Mouse (Mus musculus) 3T3-L1 (cell line): ENCODE measurements around the gene Cldn20.
A peak's percentile ranks its signal among the peaks of the same experiment; 100 is the strongest.

ENCODE experiments used
- DNase-seq: peaks from one replicate; pipeline ENCODE4 v3.0.0-alpha.2; 2015; ENCODE audit warnings: low read depth, low spot score

The Cldn20 gene

DNA sequence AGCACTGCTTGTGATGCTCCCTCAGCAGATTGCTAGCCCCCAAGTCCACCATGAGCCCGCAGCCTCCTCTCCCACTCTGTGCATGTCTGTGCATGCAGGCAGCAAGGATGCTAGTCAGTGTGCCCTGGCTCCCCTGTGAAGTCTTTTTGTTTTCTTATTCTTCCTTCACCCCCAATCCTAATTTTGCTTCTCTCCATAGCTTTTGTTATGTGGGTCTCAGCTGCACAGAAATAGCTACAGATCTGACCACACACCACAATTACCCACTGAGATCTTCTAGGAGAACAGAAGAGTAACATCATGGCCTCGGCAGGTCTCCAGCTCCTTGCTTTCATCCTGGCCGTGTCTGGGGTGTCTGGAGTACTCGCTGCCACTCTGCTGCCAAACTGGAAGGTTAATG is at the start of gene Cldn20:
Gene Cldn20, plus strand, starts transcription at position 301 of the 400 bp plus-strand sequence.
- no peak for DNase-seq

DNA sequence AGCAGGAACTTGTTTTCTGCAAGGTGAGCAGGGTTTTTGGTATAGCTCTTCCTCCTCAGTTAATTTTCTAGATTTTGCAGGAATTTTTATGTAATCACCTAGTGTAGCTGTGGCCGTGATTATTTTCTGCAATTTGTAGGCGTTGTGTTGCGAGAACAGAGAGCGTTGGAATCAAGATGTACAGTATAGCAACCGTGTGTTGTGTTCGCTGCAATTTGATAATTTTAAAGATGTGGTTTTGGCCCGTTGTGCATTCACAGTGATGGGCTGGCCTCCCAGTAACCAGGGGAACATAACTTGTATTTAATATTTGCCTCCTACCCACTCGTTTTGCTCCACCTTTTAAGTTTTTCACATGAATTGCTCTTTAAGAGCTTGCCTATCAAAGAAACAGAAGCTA is 49.3 kb upstream of the Cldn20 start:
- DNase-seq: no peak

GRCm38 (mm10) chr17:3485851-3486250 is 46.5 kb upstream of the Cldn20 start:
- DNase-seq: no peak

DNA sequence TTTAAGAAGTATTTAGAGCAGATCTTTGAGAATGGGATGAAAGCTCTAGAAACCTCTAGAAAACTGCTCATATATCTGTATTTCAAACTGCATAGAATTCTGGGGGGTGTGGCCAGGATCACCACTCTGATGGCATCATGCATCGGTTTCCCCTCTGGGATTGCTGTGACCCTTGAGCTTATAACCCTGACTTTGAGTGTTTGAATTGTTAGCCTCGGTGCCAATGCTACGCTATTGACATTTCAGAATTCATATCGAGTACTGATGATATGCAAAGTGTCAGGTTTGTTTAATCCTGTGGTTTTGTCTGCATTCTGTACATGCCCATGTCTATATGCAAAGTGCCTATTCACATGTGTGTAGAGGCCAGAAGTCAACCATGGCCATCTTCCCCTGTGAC is 45.1 kb upstream of the Cldn20 start:
- no peak for DNase-seq

DNA sequence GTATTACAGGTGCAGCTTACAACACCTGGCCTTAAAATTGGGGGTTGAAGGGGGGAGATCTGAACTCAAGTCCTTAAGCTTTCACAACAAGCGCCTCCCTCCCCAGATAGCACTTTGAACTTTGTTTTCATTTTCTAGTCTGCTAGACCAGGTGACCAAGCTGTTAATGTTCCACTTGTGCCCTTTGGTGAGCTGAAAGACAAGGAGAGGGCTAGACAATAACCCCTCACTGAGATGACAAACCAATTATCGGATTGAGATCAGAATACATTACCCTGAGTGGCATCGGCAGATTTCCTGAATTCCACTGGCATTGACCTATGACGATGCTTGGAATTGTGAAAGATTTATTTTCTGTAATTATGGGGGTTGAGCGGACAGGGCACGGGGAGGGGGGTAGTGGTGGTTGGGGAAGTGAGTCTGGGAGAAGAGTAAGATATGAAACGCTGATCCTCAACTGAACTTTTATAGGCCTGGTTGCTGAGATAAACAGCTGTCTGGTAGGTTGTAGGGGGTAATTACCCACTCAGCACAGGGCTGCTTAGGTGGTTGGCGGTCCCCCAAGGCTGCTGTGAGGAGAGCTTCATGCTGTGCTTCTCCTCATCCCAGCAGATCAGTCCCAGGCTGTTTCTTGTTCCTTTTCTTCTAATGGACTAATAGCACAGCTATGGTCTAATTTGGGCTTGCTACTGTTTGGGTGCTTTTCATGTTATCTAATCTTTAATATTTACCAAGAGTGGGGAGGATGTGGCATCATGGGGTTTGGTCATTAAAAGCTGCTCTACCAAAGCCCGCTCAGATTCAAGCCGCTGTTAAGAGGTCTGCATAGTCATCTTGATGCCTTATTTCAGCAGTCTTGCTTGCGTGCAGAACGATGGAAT is 44.4 kb upstream of the Cldn20 start:
- DNase-seq: no peak

GRCm38 (mm10) chr17:3490216-3490895 is 42.0 kb upstream of the Cldn20 start:
- peak; percentile 46 for DNase-seq

DNA sequence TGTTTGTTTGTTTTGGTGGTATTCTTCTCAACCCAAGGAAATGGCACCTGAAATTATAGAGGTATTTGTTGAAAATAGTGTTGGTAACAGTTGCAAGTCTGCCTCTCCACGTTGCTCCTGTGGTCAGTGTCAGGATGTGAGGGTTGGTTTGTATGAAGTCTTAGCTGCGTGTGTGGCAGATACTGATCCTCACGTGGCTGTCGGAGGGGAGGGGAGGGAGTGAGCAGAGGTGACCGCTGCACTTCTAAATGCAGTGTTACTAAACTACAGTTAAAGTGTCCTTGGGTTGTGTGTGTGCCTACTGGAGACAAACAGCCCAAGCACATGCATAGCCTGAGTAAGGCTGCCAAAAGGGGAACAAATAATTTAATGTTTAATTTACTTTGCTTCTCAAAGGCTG is 41.3 kb upstream of the Cldn20 start:
- no peak for DNase-seq

- DNase-seq: no peak
These were observed 40.7 kb upstream of the Cldn20 start for GRCm38 (mm10) chr17:3491667-3492066.

GRCm38 (mm10) chr17:3495576-3495975 is 36.8 kb upstream of the Cldn20 start:
- no peak for DNase-seq

DNA sequence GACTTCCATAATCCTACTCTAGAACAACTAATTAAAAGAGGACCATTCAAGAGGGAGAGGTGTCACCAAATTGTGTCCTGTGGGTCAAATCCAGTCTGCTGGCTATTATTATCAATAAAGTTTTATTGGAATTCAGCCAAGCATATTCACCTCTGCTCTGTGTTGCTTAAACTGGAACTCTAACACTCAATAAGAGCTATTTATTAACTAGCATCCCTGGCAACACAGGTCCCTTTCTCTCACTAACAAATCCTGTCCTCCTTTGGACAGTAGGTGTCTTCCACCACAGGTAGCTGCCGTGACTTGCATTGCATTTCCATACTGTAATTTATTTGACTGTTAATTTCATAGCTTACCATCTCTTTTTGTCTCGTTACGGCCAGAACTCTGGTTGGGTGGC is 36.3 kb upstream of the Cldn20 start:
- no peak for DNase-seq

- peak; percentile 65 for DNase-seq
These were observed 34.3 kb upstream of the Cldn20 start for GRCm38 (mm10) chr17:3498086-3498485.

- DNase-seq: no peak
These were observed 33.8 kb upstream of the Cldn20 start for GRCm38 (mm10) chr17:3498580-3498979.

DNA sequence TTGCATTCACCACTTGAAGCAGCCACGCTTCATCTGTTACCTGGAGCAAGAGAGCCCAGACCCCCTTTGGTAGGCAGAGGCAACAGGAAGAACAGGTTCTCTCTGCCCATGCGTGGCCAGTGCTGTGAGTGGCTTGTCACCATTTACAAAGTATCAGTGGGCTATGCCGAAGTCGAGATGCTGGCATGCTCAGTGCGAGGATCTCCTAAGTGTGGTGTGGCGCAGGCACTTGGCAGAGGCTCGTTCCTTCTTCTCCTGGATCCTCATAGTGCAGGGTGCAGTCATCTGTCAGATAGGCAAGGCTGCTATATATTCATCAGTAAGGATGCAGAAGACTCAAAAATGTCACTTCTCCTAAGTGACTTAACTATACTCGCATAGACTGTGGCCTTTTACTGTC is 32.9 kb upstream of the Cldn20 start:
- no peak for DNase-seq

DNA sequence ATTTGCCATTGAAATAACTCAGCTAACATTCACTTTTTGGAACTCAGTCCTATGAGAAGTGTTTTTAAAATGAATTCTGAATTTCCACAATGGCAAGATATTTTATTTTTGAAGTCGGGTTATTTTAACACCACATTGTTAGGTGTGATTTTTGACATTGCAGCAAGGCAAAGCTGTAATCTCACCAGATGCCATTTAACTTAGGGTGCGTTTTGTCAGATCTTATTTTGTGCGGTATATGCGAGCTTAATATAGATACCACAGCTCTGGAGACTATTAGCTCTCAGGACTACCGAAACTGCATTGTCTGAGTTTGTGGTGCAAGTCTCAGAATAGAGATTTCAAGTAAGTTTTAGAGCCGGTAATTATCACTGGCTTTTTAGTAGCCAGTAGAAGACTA is 32.3 kb upstream of the Cldn20 start:
- no peak for DNase-seq

- peak; percentile 42 for DNase-seq
These were observed 31.4 kb upstream of the Cldn20 start for GRCm38 (mm10) chr17:3500936-3501335.

DNA sequence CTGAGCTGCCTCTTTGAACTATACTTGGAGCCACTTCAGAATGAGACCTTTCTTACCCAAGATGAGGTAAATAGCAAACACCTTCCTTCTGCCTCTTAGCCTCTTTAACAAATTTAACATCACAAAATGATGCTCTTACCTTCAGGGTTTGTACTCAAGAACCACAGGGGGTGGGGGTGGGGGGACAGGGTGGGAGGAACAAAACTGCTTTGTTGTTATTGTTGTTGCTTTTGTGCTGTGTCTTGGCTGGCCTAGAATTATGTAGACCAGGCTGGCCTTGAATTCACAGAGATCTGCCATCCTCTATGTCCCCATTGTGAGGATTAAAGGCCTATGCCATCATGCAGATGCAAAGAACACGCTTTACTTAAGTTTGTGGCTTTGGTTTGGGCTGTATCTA is 26.6 kb upstream of the Cldn20 start:
- DNase-seq: no peak

- DNase-seq: no peak
These were observed 25.8 kb upstream of the Cldn20 start for GRCm38 (mm10) chr17:3506508-3506907.

- DNase-seq: peak; percentile 81
These were observed 22.5 kb upstream of the Cldn20 start for GRCm38 (mm10) chr17:3509841-3510240.

DNA sequence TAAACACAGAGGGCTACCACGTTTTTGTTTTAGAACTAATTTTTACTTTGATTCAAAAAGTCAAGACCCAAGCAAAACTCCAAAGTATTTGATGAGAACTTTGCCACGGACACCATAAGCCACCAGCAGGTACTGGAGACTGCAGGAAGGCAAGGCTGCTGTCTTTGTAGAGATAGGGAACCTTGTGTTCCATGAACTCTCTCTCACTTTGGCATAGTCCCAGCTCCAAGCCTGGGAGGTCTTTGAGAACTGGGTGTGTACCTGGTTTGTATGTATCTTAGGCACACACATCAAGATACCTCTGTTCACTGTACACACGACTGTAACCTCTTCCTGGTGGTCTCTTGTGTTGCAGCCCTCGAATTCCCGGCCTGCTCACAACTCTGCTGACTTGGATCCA is 18.0 kb upstream of the Cldn20 start:
- no peak for DNase-seq

- DNase-seq: no peak
These were observed 16.5 kb upstream of the Cldn20 start for GRCm38 (mm10) chr17:3515851-3516250.

- no peak for DNase-seq
These were observed 15.9 kb upstream of the Cldn20 start for GRCm38 (mm10) chr17:3516406-3516805.

- no peak for DNase-seq
These were observed 12.0 kb upstream of the Cldn20 start for GRCm38 (mm10) chr17:3520344-3520743.

DNA sequence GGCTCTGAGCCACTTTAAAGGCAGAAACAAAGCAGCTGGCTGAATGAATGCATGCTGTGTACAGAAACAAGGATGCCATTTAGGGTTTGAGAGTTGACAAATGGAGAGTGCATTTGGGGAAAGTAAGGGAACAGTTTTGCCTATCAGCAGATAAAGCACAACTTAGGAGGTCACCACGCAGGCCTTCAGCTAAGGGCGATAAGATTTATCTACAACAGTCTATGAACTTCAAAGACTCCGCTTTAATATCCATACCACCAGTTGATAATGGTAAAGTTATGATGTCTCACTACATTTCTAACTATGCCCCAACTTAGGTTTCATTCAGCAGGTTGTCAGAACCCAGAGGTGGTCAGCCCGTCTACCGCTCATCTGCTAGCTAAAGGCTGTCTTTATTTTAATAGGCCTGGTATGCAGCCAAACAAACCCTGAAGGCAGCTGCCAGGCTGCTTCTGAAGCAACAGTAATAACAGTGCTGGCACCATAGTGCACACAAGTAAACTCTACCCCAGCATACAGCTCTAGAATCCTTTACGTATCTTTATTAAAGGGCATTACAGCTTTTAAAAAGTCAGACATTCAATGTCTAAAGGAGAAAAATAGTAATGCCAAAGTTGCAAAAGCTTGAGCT is 4.4 kb upstream of the Cldn20 start:
- DNase-seq: no peak
